Mouse (Mus musculus) olfactory bulb, adult 2 months (tissue): ENCODE results near the gene Trappc6a. TPM values are rescaled to one million over a fixed set of nuclear protein-coding genes. Genes with fewer than 3 reads are reported as not detected.

Source experiments
- H3K27ac ChIP-seq: fragments of 200-500 bp; 2 replicates; pipeline ENCODE4 v1.5.1; 2012; ENCODE audit warnings: low read depth, low read length; ENCODE audit not compliant: insufficient read depth
- H3K4me1 ChIP-seq: fragments of 200-500 bp; 2 replicates; pipeline ENCODE4 v1.6.1; 2012; ENCODE audit warnings: low read length; ENCODE audit not compliant: control insufficient read depth, insufficient read depth
- H3K4me3 ChIP-seq: fragments of 200-500 bp; 2 replicates; pipeline ENCODE4 v1.5.1; 2012; ENCODE audit warnings: mild to moderate bottlenecking, low read depth, low read length, moderate library complexity; ENCODE audit not compliant: insufficient read depth
- CTCF ChIP-seq: fragments of 200-500 bp; IDR thresholded peaks from 2 replicates; pipeline ENCODE4 v1.5.1; 2012; ENCODE audit warnings: low read depth, mild to moderate bottlenecking, low read length, moderate library complexity; ENCODE audit not compliant: insufficient read depth
- POLR2A ChIP-seq: fragments of 200-500 bp; IDR thresholded peaks from 2 replicates; pipeline ENCODE4 v1.6.1; 2012; ENCODE audit warnings: mild to moderate bottlenecking, low read depth, low read length, moderate library complexity; ENCODE audit not compliant: insufficient read depth
- WGBS: fragments of 180-500 bp; shearing (Covaris S2); methylation state at CpG from one replicate; pipeline ENCODE4 v1.1.7; 2018; 5-methylcytosine and 5-hydroxymethylcytosine counted together
- polyA plus RNA-seq: library from polyadenylated mRNA; stranded (reverse); fragments of >200 nt; gene quantifications from 2 replicates; pipeline ENCODE4 v1.2.4, GENCODE M21; 2012; ENCODE audit warnings: low replicate concordance; ENCODE audit not compliant: missing spikeins, insufficient read depth, insufficient read length

The Trappc6a gene
- not detected in 2 replicates for polyA plus RNA-seq

GRCm38 (mm10) chr7:19508150-19508923, at the start of gene Trappc6a, which contains the start of gene Bloc1s3:
Gene Trappc6a (plus strand): TSS chr7:19508395.
Gene Bloc1s3 (minus strand): TSS chr7:19508367.
- H3K4me3 ChIP-seq = peak within 1 kb of the TSS; percentile 90
- peak within 1 kb of the TSS; percentile 48; the same call in 1 of the 2 replicates for H3K27ac ChIP-seq
- TF ChIP-seq CTCF = no peak
- peak; percentile 28; the same call in 1 of the 2 replicates for TF ChIP-seq POLR2A
- H3K4me1 ChIP-seq = peaks cover 21% of the 10 kb centered on the region
- under 1% methylated on average over 56 of the region's 56 CpGs for WGBS

GRCm38 (mm10) chr7:19458591-19459111, 49.5 kb upstream of the Trappc6a start, which contains the start of gene Mark4:
Gene Mark4 (minus strand): TSS chr7:19458821.
- Histone ChIP-seq H3K4me3 (peak within 1 kb of the TSS; percentile 91), H3K27ac (0 out of 2 replicates have a peak within 1 kb of the TSS, but pooled peaks have one; percentile 3), H3K4me1 (peaks cover 21% of the 10 kb centered on the region)
- TF ChIP-seq POLR2A = no peak
- no peak for TF ChIP-seq CTCF
- under 1% methylated on average over 29 of the region's 42 CpGs for WGBS

- peaks cover 21% of the 10 kb centered on the region for H3K4me1 ChIP-seq
- H3K27ac ChIP-seq = 0 out of 2 replicates have a peak overlapping the region, but pooled peaks have one; percentile 3
- peak overlapping the region; percentile 91 for H3K4me3 ChIP-seq
- WGBS = 22% methylated on average over 6 of the region's 6 CpGs
- TF ChIP-seq CTCF (no peak), POLR2A (no peak)
Measured at GRCm38 (mm10) chr7:19459144-19459870, 48.9 kb upstream of the Trappc6a start.

GRCm38 (mm10) chr7:19460500-19460899, 47.7 kb upstream of the Trappc6a start:
- H3K4me1 ChIP-seq = peaks cover 21% of the 10 kb centered on the region
- TF ChIP-seq CTCF = no peak
- WGBS = 95% methylated on average over 1 of the region's 1 CpGs

GRCm38 (mm10) chr7:19461488-19461887, 46.7 kb upstream of the Trappc6a start:
- TF ChIP-seq CTCF (no peak), POLR2A (no peak)
- 8% methylated on average over 6 of the region's 6 CpGs for WGBS
- H3K4me3 ChIP-seq = no peak overlapping the region

More at GRCm38 (mm10) chr7:19460500-19460899, 47.7 kb upstream of the Trappc6a start:
- Histone ChIP-seq H3K4me3 (no peak overlapping the region), H3K27ac (no peak overlapping the region)

GRCm38 (mm10) chr7:19462443-19462842, 45.8 kb upstream of the Trappc6a start:
- TF ChIP-seq CTCF (no peak), POLR2A (no peak)
- peaks cover 10% of the 10 kb centered on the region for H3K4me1 ChIP-seq
- WGBS = 78% methylated on average over 4 of the region's 4 CpGs
- no peak overlapping the region for H3K4me3 ChIP-seq
- no peak overlapping the region for H3K27ac ChIP-seq

More at GRCm38 (mm10) chr7:19461488-19461887, 46.7 kb upstream of the Trappc6a start:
- Histone ChIP-seq H3K4me1 (peaks cover 15% of the 10 kb centered on the region), H3K27ac (no peak overlapping the region)

- WGBS = 37% methylated on average over 6 of the region's 6 CpGs
- Histone ChIP-seq H3K4me1 (peaks cover 5% of the 10 kb centered on the region), H3K4me3 (no peak within 1 kb of the TSS), H3K27ac (no peak within 1 kb of the TSS)
- no peak for TF ChIP-seq CTCF
- no peak for TF ChIP-seq POLR2A
Measured at GRCm38 (mm10) chr7:19462884-19463381, 45.3 kb upstream of the Trappc6a start, which contains the start of gene Exoc3l2. Gene Exoc3l2 (plus strand): TSS chr7:19463331.

- 41% methylated on average over 22 of the region's 22 CpGs for WGBS
- TF ChIP-seq CTCF (no peak), POLR2A (no peak)
- no peaks in the 10 kb centered on the region for H3K4me1 ChIP-seq
- no peak overlapping the region for H3K27ac ChIP-seq
- no peak overlapping the region for H3K4me3 ChIP-seq
Measured at GRCm38 (mm10) chr7:19464367-19465307, 43.6 kb upstream of the Trappc6a start.
